Mouse (Mus musculus) forebrain, embryonic 16.5 days (tissue): Measurements from ENCODE around the gene Gpn3. TPM values are rescaled to one million over a fixed set of nuclear protein-coding genes. Genes with fewer than 3 reads are reported as not detected.

Experiments used
- ATAC-seq: fragments of 200-750 bp; cut with Nextera tagmentation; 2 replicates; pipeline ENCODE4 v1.8.0; 2017; ENCODE audit warnings: mild to moderate bottlenecking, moderate library complexity
- H3K27ac ChIP-seq: fragments of 300-500 bp; sonication (generic); 2 replicates; pipeline ENCODE4 v1.5.1; 2014; ENCODE audit warnings: low read length, control low read depth
- H3K27me3 ChIP-seq: fragments of 300-500 bp; sonication (generic); replicated peaks from 2 replicates; pipeline ENCODE4 v1.6.1; 2014; ENCODE audit warnings: low read length; ENCODE audit not compliant: control insufficient read depth, insufficient read depth
- H3K36me3 ChIP-seq: fragments of 300-500 bp; sonication (generic); 2 replicates; pipeline ENCODE4 v1.6.1; 2014; ENCODE audit not compliant: control insufficient read depth, insufficient read depth
- H3K4me1 ChIP-seq: fragments of 300-500 bp; sonication (generic); replicated peaks from 2 replicates; pipeline ENCODE4 v1.6.1; 2014; ENCODE audit warnings: low read length; ENCODE audit not compliant: control insufficient read depth, insufficient read depth
- H3K4me2 ChIP-seq: fragments of 300-500 bp; sonication (generic); 2 replicates; pipeline ENCODE4 v1.6.1; 2014; ENCODE audit warnings: mild to moderate bottlenecking, low read length, control low read depth
- H3K4me3 ChIP-seq: fragments of 300-500 bp; sonication (generic); replicated peaks from 2 replicates; pipeline ENCODE4 v1.5.1; 2014; ENCODE audit warnings: mild to moderate bottlenecking, low read length, control low read depth
- H3K9ac ChIP-seq: fragments of 300-500 bp; sonication (generic); replicated peaks from 2 replicates; pipeline ENCODE4 v1.6.1; 2014; ENCODE audit warnings: low read depth, low read length, control low read depth
- H3K9me3 ChIP-seq: fragments of 300-500 bp; sonication (generic); 2 replicates; pipeline ENCODE4 v1.6.1; 2016; ENCODE audit warnings: low read length; ENCODE audit not compliant: control insufficient read depth
- WGBS: fragments of 180-500 bp; shearing (Covaris S2); extraction: QIAGEN DNeasy Blood & Tissue Kit; methylation state at CpG from one replicate; pipeline ENCODE4 v1.1.7; 2014; 5-methylcytosine and 5-hydroxymethylcytosine counted together
- polyA plus RNA-seq: library from polyadenylated mRNA; unstranded; fragments of >200 nt; fragmentation: Nextera tagmentation; extraction: Ambion mirVana; gene quantifications from 2 replicates; pipeline ENCODE4 v1.2.1, GENCODE M21; 2015

The Gpn3 gene
- polyA plus RNA-seq, 1 experiment from 2014 or later, result 50.0 TPM

DNA sequence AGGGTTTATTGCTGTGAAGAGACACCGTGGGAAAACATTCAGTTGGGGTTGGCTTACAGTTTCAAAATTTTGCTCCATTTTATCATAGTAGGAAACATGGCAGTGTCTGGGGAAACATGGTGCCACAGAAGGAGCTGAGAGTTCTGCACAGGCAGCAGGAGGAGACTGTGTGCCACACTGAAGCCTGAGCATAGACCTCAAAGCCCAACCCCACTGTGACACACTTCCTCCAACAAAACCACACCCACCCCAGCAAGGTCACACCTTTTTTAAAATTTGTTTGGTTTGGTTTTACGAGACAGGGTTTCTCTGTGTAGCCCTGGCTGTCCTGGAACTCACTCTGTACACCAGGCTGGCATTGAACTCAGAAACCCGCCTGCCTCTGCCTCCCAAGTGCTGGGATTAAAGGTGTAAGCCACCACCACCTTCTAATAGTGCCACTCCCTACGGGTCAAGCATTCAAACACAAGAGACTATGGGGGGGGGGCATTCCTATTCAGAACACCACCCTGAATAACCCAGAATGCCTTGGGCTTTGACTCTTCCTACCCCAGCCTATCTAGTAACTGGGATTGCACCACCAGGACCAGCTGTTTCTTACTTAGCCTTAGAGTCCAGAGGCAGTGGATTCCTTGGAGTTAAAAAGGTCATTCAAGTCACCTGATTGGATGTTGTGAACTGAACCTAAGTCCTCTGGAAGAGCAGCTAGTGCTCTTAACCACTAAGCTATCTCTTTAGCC is 58.5 kb downstream of the Gpn3 start:
- Histone ChIP-seq H3K27ac (no peak overlapping the region), H3K4me2 (no peak overlapping the region), H3K9me3 (no peaks in the 10 kb centered on the region), H3K4me3 (no peak overlapping the region), H3K4me1 (no peaks in the 10 kb centered on the region), H3K9ac (no peak overlapping the region), H3K36me3 (peaks cover 45% of the 10 kb centered on the region), H3K27me3 (no peaks in the 10 kb centered on the region)
- ATAC-seq, result no peak
- 92% methylated on average over 4 of the region's 4 CpGs for WGBS

- ATAC-seq, result no peak
- H3K27ac ChIP-seq, result no peak overlapping the region
- H3K4me1 ChIP-seq, result no peaks in the 10 kb centered on the region
- no peak overlapping the region for H3K4me2 ChIP-seq
- 95% methylated on average over 8 of the region's 8 CpGs for WGBS
- no peak overlapping the region for H3K9ac ChIP-seq
- H3K36me3 ChIP-seq, result peaks cover 47% of the 10 kb centered on the region
- no peaks in the 10 kb centered on the region for H3K27me3 ChIP-seq
- H3K4me3 ChIP-seq, result no peak overlapping the region
- H3K9me3 ChIP-seq, result no peaks in the 10 kb centered on the region
These were observed 59.5 kb downstream of the Gpn3 start for GRCm38 (mm10) chr5:122431221-122431620.

Other genes with a start within 250 kb of the Gpn3 start
- not detected in 2 replicates for gene Ccdc63, start 231.1 kb upstream of the Gpn3 start, polyA plus RNA-seq
- gene Ppp1cc, start 213.6 kb upstream of the Gpn3 start, polyA plus RNA-seq, result 252 and 264 TPM in 2 replicates
- gene Hvcn1, start 165.1 kb upstream of the Gpn3 start, polyA plus RNA-seq, result 1.2 and 1.7 TPM in 2 replicates
- 3.6 and 4.8 TPM in 2 replicates for gene Tctn1, start 107.4 kb upstream of the Gpn3 start, polyA plus RNA-seq
- 8.2 and 8.5 TPM in 2 replicates for gene Pptc7, start 87.5 kb upstream of the Gpn3 start, polyA plus RNA-seq
- 19.2 and 19.7 TPM in 2 replicates for gene Rad9b, start 17.6 kb upstream of the Gpn3 start, polyA plus RNA-seq
- gene Vps29, start 17.5 kb upstream of the Gpn3 start, polyA plus RNA-seq, result 264 and 288 TPM in 2 replicates
- gene Fam216a, start 488 bp downstream of the Gpn3 start, polyA plus RNA-seq, result 122 and 124 TPM in 2 replicates
- gene Arpc3, start 20.0 kb downstream of the Gpn3 start, polyA plus RNA-seq, result 161 and 219 TPM in 2 replicates
- 52.2 and 52.5 TPM in 2 replicates for gene Anapc7, start 49.8 kb downstream of the Gpn3 start, polyA plus RNA-seq
- gene Atp2a2, start 130.3 kb downstream of the Gpn3 start, polyA plus RNA-seq, result 39.6 and 42.8 TPM in 2 replicates
- gene Ift81, start 242.6 kb downstream of the Gpn3 start, polyA plus RNA-seq, result 55.1 and 57.1 TPM in 2 replicates